Mouse (Mus musculus): Measurements from ENCODE around the gene Ech1.
A peak's percentile ranks its signal among the peaks of the same experiment; 100 is the strongest.

Gene Ech1

GRCm38 (mm10) chr7:28824941-28825685, at the start of gene Ech1:
Gene Ech1, plus strand, starts transcription at chr7:28825217.
- peak; percentile 95 for DNase-seq

GRCm38 (mm10) chr7:28778825-28779224, 46.2 kb upstream of the Ech1 start:
- DNase-seq: no peak

- DNase-seq: peak; percentile 95
Measured at GRCm38 (mm10) chr7:28780067-28780658, 44.9 kb upstream of the Ech1 start.

GRCm38 (mm10) chr7:28780857-28781256, 44.2 kb upstream of the Ech1 start:
- no peak for DNase-seq

- no peak for DNase-seq
Measured at GRCm38 (mm10) chr7:28781261-28781663, 43.8 kb upstream of the Ech1 start.

GRCm38 (mm10) chr7:28785161-28785560, 39.9 kb upstream of the Ech1 start:
- no peak for DNase-seq

- no peak for DNase-seq
Measured at GRCm38 (mm10) chr7:28787884-28788283, 37.1 kb upstream of the Ech1 start.

- DNase-seq: no peak
Measured at GRCm38 (mm10) chr7:28788307-28789195, 36.5 kb upstream of the Ech1 start, which contains the start of gene Rinl. Gene Rinl, plus strand, starts transcription at chr7:28788969.

- DNase-seq: no peak
Measured at GRCm38 (mm10) chr7:28789235-28789634, 35.8 kb upstream of the Ech1 start.

- peak; percentile 63 for DNase-seq
Measured at GRCm38 (mm10) chr7:28790066-28790806, 34.8 kb upstream of the Ech1 start.

- DNase-seq: no peak
Measured at GRCm38 (mm10) chr7:28791706-28792105, 33.3 kb upstream of the Ech1 start.

- DNase-seq: no peak
Measured at GRCm38 (mm10) chr7:28792391-28793185, 32.4 kb upstream of the Ech1 start.

GRCm38 (mm10) chr7:28793834-28794233, 31.2 kb upstream of the Ech1 start:
- DNase-seq: peak; percentile 53

GRCm38 (mm10) chr7:28794496-28794895, 30.5 kb upstream of the Ech1 start:
- no peak for DNase-seq

- peak; percentile 39 for DNase-seq
Measured at GRCm38 (mm10) chr7:28795832-28796231, 29.2 kb upstream of the Ech1 start.

GRCm38 (mm10) chr7:28796562-28796975, 28.4 kb upstream of the Ech1 start:
- peak; percentile 92 for DNase-seq

- DNase-seq: no peak
Measured at GRCm38 (mm10) chr7:28799994-28800393, 25.0 kb upstream of the Ech1 start.

GRCm38 (mm10) chr7:28801451-28801850, 23.6 kb upstream of the Ech1 start:
- DNase-seq: no peak

- peak; percentile 82 for DNase-seq
Measured at GRCm38 (mm10) chr7:28801901-28802670, 22.9 kb upstream of the Ech1 start.

- peak; percentile 85 for DNase-seq
Measured at GRCm38 (mm10) chr7:28802846-28803588, 22.0 kb upstream of the Ech1 start.

Data from kidney, postnatal 10 days (tissue).